Mouse (Mus musculus) cerebellum, postnatal 4 days (tissue): ENCODE data around the gene Tbx5.
"Not testable (repeated sequence)": the region's sequence is repeated elsewhere in the genome, so short reads cannot be mapped to it uniquely, and the experiment has no call there.

ENCODE experiments used
- DNase-seq, 2 experiments: peaks; one replicate each; pipeline ENCODE4 v3.0.0; 2022; ENCODE audit warnings: low spot score in 2 of 2, mixed read lengths in 1 of 2

Gene Tbx5

DNA sequence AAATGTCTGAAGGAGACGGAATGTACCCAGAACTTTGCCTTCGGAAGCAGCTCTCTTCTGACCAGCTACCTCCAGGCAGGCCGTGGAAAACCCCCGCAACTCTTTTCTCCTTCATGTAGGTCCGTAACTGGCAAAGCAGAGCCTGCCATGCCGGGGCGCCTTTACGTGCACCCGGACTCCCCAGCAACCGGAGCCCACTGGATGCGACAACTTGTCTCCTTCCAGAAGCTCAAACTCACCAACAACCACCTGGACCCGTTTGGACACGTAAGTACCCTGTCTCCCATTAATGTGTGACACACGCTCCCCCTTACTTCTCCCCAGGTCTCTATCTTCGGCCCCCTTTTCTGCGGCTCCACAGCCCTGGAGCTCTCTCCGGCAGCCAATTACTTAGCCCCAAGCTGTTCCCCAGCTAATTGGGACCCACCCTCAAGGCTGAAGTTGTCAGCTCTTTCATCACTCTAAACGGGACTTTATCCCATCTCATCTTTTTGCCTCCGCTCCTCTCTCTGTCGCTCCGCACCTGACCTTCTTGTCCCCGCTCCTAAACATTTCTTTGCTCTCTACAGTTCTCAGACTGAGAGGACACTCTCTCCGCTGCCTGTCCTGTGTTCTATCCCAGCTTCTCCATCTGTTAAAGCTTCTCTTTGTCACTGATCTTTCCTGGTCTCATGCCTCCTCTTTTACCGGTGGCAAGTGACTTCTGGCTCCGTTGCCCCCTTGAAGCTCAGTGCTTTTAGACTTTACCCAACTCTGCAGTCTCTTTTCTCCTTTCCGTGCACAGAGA is 9.4 kb downstream of the Tbx5 start:
- DNase-seq: no peak

DNA sequence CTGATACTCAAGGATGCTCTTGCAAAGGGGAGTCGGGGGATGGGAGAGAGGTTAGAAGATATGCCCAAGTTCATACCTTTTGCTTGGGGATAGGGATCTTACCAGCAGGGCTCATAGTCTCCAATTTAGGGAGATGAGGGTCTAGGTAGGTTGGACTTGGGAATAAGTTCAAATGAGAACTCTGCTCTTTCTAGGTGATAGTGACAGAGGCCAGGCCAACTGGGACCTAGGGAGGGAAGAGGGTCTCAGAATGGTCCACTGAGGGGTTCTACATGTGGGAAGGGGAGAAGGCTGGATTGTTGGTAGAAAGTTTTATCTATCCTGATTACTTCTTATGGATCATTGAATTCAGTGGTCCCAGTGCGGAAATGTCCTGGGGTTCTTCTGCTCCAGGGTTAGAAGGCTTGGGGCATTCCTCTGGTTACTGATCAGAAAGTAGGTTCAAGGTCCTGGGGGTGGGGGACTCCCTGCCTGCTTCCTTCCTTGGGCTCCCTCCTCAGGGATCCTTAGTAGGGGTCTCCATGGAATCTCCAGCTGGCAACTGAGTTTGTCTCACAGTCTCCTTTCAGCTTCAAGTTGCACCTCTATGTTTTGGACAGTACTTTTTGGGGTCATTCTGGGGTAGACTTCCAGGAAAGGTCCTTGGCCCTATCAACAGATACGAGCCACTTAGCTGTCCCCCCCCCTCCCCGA is 10.4 kb downstream of the Tbx5 start:
- no peak for DNase-seq

DNA sequence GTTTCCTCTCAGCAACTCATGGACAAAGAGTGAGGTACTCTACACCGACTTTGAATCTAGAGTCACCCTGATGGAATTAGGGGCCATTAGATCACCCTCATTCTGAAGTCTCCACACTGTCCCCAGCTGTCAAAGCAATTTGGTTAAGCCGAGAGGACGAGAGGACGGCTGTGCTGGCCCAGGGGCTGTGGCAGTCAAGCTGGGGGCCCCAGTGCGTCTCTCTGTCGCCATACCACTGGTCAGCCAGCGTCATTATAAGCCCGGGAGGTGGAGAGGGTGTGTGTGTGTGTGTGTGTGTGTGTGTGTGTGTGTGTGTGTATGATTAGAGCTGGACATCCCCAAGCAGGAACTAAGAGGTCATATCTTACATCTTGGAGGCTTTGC is 10.9 kb downstream of the Tbx5 start:
- no peak for DNase-seq

DNA sequence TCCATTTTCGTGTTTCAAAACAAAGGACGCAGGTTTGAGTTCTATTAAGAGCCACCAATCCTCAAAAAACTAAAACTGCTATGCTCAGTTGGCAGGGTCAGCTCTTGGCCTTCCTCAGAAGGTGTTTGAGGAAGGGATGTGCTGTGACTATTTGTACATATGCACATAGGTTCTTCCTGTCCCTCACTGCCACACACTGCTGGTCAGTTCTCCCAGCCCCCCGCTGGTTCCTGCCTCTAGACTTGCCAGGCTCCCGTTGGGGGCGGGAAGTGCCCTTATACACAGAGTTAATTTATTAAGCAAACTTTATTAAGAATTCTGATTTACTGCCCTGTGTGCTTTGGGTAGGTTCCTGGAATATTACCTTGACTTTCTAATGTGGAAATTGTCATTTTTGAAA is 11.9 kb downstream of the Tbx5 start:
- DNase-seq: no peak

DNA sequence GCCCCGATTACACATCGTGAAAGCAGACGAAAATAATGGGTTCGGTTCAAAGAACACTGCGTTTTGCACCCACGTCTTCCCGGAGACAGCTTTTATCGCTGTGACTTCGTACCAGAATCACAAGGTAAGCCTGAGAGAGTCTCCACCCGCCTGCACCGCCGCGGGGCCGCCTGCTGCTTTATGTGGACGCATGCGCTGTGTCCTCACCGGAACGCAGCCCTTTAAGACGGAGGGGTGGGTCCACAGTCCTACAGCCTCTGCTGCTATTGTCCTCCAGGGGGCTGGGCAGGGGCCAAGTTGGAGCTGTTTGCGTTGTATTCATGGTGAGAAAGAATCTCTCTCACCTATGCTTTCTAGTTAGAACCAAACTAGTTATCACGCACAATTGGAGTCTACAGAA is 12.5 kb downstream of the Tbx5 start:
- no peak for DNase-seq

DNA sequence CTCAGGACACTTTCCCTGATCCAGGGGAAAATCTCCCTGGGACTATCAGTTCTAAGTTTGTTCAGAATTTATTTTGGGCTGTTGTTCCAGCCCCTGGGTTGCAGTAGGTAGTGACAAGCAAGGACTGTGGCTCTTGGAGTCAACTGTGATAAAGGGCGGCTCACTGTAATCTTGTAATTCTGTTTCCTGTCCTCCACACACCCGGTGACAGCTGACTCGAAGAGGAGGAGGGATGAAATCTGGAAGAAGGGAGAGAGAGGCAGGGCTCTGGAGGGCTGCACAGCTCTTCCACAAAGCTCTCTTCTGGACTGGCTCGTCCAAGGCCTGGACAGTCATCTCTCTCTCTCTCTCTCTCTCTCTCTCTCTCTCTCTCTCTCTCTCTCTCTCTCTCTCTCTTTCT is 24.6 kb downstream of the Tbx5 start:
- DNase-seq: no peak

DNA sequence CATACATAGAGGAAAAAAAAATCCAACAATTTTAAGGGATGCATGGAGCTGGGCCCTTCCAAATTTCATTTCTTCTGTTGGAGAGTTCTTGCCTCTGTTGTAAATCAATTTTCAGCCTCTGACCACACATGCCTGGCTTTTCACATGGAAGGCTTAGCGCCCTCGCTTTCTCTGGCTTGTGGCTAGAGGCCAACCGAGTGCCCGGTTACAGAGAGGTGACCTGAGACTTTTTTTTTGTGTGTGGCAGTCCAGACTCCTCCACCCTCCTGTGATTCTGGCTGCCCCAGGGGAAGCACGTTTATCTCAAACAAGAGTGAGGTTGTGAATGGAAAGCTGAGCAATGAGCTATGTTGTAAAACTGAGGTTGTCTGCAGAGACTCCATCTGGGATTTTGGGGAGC is 28.8 kb downstream of the Tbx5 start:
- DNase-seq: no peak

DNA sequence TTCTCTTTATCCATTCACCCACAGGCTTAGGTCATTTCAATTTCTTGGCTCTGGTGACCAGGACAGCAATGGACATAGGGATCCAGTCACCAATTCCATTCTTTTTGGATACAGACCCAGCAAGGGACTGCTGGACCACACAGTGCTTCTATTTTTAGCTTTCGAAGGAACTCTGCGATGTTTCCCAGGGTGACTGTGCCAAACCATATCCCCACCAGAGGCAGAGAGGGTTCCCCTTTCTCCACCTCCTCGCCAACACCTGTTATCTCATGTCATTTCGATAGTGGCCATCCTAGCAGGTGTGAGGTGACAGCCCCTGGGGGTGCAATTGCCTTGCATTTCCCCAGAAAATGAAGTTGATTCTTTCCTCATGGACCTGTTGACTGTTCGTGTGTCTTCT is 30.0 kb downstream of the Tbx5 start:
- no peak for DNase-seq

DNA sequence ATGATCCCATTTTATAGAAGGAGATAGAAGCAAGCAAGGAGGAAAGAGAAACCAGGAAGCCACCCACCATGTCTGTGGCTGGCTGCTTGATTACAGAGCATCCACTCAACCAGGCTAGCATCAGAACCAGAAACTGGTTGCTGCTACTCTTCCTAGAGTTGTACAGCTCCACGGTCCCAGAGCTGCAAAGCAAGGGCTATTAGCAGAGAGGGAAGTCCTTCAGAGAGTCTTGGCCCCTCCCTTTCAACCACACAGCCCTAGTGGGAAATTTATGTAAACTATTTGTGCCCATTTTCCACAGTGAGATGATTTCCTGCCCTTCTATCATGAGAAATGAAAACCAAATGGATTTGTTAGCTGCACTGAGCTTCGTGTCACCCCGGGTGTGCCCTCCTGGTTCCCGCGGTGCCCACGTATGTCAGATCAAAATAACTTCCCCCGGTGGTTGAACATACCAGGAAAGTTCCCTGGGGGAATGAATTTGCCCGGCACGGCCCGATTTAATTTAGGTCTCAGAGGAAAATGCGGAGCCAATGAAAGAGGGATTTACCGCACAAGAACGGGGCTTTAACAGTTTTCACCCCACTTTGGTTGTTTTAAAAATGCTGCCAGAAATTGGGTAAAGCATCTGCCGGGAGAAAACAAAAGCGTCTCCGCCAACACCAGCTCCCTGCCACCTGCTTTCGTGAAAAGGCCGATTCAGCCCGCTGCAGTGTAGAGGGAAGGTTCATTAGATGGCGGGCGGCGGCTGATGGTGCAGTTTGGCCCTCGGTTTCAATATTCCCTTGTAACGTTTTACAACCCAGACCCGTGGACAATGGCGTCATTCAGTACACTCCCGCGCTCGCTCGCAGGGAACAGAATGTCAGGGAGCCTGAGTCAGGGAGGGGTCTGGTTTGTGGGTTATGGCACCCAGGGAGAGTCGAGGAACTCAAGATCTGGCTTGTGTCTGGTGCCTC is 34.1 kb downstream of the Tbx5 start:
- DNase-seq: peak in 1 of 2 experiments; percentile 8

DNA sequence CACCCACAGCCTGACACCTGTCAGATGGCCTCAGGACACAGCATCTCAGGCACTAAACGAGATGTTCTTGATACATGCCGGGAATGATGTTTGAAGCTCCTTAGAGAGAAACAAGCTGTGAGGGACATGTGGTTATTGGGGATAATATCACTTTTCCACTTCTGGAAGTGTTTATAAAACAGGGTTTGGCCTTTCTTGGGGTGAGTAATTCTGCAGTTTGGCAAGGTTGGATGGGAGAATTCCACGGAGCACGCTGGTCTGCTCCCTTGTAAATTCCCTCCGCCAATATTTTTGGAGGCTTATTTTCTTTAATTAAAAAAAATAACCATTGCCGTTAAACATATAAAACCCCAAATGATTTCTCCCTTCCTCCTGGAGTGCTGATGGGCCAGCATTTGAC is 35.5 kb downstream of the Tbx5 start:
- no peak for DNase-seq

DNA sequence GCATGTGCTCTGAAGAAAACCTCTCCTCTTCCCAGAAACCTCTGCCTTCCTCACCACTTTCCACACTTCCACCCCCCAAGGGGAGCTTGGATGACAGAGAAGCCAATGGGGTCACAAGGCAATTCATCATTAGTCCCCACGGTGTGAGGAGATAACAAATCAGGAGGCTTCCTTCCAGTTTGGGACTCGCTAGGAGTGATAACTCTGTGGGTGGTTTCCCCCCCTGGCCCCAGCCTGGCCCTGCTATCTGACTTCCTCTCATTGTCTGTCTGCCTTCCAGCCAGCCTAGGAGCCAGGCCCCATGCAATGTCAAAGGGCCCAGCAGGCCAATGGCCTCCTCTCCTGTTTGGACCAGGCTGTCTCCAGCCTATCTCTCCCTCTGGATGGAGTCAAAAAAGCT is 43.0 kb downstream of the Tbx5 start:
- DNase-seq: no peak

DNA sequence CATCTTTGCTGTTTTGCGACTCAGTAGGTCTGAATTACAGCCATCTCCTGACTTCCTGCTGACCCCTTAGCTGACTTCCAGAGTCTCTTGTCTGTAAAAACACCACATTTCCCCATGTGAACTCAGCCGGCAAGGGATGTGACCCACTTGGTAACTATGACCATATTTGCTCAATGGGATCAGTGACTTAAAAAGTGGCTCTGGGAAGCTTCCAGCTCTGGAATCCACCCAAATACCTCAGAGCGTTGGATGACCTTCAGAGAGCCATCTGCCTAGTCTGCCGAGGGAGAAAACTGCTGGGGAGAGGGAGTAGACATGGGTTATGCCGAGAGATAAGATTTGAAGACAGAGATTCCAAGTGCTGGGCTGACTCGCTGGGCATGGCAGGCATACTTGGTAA is 44.7 kb downstream of the Tbx5 start:
- peak in 1 of 2 experiments; percentile 40 for DNase-seq

DNA sequence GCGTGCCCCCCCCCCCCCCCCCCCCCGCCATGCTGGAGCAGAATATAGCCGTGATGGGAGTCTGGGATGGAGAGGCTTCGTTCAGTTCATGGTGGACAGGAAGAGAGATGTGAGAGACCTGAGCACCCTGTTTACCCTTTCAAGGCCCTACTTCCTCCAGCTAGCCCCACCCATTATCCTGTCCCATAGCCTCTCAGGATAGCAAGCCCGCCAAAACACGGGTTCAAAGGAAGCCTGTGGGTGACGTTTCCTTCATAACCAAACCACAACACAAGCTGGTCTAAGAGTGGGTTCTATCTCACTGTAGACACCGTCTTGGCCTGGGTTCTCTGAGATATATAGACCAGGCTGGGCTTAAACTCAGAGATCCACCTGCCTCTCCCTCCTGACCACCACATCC is 53.1 kb downstream of the Tbx5 start:
- DNase-seq: no peak

DNA sequence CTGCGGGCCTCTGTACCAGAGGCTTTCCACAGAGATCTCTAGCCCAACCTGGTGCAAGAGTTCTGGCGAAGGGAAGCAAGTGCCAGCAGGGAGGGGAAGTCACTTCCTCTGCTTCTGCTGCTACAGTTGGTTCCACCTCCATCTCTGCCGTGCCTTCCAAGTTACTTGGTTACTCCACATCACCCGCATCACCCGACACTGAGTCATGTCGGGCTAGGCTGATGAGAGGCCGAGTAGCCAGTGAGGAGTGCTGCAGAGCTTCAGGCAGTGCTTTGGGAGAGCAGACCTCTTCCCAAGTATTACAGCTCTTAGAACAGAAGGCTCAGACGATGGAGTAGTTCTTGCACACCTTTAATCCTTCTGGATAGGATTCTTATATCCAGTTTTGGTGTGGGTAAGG is 54.9 kb downstream of the Tbx5 start:
- no peak for DNase-seq

DNA sequence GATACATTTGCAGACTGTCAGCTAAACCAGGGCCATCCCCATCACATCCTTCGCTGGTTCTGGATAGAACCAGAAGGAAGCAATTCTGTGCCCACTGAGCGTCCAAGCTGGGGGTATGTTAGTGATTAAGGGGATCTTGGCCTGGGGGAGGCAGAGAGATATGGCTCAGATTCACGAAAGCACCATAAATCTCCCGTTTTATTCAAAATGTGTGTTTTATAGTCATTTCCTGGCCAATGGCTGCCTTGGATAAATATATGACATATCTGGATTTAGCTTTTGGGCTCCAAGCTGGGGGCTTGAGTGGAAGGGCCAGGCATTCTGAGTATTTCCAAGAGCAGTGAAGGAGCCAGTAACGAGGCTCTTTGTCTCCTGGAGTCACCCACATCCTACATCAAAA is 59.5 kb downstream of the Tbx5 start:
- DNase-seq: no peak

DNA sequence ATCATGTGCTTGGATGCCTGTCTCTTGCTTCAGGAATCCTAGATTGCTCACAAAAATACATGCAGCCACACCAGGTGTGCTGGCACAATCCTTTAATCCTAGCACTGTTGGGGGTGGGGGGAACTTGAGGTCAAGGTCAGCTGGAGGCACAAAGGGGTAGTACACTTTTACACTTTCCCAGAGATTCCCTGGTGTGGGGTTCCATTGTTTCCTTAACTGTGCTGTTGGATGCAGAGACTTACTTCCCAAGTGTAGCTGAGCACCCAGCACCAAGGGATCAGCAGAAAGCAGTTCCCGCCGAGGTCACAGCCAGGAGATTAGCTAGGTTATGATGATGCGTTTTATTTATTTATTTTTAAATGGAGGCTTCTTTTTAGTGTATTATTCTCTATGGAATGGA is 60.6 kb downstream of the Tbx5 start:
- no peak for DNase-seq

DNA sequence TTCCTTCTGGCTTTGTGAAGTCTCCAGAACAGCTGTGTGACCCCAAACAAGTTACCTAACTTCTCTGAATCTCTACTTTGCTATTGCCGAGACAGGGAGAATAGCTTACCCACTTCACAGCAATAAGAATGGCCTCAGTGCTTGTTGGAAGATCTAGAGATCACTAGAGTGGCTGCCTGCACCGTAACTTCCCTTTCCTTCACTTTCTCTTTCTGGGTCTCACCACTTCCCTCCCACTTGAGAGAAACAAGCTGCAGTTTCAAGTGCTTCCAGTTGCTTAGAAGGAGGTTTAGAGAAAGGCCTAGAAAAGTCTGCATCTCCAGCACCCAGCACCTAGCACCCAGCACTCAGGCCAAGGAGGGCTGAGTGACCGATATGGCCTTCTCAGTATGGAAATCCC is 64.1 kb downstream of the Tbx5 start:
- no peak for DNase-seq

DNA sequence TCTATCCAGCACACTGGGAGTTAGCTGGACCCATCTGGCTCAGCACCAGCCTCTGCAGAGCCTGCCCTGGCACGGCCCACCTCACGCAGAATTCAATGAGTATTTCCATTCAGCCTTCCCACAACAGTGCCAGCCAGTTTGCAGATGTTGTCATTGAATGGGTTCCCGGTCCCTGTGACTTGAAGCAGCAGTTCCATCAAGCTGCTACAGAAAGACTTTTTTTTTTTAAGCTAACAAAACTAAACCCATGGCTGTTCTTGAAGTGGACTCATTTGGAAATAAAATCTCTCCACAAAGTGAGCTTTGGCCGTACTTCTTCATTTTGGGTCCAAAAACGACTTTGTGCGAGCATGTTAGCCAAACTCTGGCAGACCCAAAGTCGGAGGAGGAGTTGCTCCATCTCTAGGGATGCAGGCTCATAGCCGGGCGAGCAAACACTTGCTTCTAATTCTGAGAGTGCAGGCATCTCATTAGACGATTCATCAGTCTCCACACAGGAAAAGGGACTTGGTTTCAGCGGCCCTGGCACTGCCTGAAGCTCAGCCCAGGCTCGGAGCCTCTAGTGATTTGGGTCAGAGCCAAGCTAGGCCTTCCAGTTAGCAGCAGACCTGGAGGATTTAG is 84.2 kb downstream of the Tbx5 start:
- peak in 1 of 2 experiments; percentile 35 for DNase-seq

DNA sequence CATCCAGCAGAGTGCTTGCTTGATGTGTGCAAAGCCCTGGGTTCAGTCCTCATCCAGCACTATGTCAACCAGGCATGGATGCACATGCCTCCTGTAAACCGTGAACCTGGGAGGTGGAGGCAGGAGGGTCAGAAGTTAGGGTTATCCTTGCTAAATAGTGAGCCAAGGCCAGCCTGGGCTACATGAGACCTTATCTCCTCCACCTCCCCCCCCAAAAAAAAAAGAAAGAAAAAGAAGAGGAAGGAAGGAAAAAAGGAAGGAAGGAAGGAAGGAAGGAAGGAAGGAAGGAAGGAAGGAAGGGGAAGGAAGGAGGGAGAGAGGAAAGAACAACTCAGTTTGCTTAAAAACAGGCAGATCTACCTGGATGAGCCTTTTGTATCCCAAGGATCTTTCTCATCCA is 85.9 kb downstream of the Tbx5 start:
- DNase-seq: not testable (repeated sequence)

DNA sequence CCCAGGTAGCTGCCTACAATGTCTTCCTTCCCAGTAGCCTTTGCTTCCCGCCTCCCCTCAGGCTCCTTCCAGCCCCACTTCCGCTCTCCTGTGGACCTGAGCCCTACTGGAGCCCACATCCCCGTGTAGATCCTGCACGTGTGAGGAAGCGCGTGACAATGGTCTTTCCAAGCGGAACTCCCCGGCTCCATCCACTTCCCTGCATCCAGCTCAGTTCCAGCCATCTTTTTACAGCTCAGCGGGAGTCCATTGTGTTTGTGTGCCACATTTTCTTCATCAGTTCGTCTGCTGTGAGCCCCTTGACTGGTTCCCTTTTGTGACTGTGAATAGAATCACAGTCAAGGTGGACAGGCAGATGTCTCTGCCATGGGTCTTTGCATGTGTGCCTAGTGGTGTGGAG is 88.5 kb downstream of the Tbx5 start:
- no peak for DNase-seq

DNA sequence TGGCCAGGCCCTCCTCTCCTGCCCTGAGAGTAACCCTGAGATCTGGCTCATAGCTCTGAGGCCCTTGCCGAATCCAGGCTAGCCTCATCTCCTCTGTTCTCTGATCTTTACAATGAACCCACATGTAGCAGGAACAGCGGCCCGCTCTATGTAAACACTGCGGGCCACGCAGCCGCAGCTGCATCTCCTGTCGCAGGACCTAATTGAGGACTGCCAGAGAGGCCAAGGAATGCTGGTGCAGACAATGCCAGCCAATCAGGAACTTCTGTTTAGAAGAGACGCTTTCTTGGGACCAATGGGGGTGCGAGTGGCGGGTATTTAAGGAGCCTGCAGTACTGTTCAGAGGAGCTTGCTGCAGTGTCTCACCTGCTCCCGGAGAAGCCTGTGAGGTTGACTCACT is 89.8 kb downstream of the Tbx5 start:
- DNase-seq: no peak
